Mouse (Mus musculus) gastrocnemius, postnatal 25 days (tissue): ENCODE measurements at regions not wholly inside any gene's neighbourhood (a gene's known extent, or its start where the extent isn't known, plus 50 kb on each side); places are given as distances from the start of the nearest gene placed in this dataset.

Experiments
- DNase-seq: peaks from one replicate; pipeline ENCODE4 v3.0.0; 2022

- no peak for DNase-seq
These were observed 424.0 kb downstream of the Ptprc start for GRCm38 (mm10) chr1:137751446-137751961.

GRCm38 (mm10) chr1:137750894-137751293 is 424.6 kb downstream of the Ptprc start:
- no peak for DNase-seq

GRCm38 (mm10) chr1:137746129-137746528 is 429.4 kb downstream of the Ptprc start:
- no peak for DNase-seq

- DNase-seq, result no peak
These were observed 437.2 kb downstream of the Ptprc start for GRCm38 (mm10) chr1:137738157-137738851.

DNA sequence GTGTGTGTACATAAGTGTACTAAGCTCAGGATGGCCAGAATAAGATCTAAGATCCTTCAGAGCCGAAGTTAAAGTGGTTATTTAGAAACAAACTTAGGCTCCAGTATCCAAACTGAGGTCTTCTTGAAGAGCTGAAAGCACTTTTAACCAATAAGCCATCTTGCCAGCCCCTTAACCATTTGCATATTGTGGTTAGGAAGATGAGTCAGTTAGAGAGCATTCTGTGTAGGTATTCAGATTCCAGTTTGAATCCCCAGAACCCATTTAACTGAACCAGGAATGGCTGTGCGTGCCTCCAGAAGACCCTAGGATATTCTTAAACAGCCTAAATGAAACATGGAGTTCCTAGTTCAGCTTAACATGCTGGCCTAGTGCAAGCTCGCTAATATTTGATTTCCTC is 471.6 kb downstream of the Ptprc start:
- no peak for DNase-seq

DNA sequence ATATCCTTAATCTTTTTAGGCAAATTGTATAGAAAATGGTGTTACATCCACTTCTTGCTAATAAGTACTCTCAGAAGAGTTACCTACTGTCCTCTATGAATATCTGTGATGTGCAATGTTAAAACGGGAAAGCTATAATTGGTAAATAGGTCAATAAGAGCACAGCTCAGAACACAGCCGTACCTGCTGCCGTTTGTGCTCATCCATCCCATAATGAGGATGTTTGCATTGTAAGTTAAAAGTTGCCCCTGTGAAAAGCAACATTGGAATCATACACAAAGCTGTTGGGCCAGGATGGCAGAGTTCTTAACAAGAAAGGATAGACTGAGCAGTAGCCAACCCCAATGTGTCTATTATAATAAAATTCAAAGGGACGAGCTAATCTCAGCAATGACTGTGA is 476.6 kb downstream of the Ptprc start:
- no peak for DNase-seq

DNA sequence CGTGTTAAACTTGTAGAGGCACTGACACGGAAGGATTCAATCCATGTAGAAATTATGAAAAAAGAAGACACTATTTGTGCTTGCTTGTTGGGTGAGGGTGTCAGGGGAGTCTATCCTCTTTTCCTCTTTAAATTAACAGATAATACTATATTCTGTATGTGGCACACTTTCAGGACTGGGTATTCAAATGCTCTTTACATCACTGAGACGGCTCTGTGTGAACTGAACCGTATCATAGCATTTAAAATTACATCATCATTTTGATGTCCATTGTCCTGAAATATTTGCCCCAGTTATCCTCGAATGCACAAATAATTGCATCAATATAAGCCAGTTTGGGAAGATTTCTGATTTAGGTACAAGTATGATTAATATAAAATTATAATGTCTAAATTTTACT is 478.2 kb downstream of the Ptprc start:
- DNase-seq, result no peak

- no peak for DNase-seq
These were observed 478.7 kb downstream of the Ptprc start for GRCm38 (mm10) chr1:137696796-137697195.

- DNase-seq, result no peak
These were observed 479.8 kb downstream of the Ptprc start for GRCm38 (mm10) chr1:137695751-137696150.

GRCm38 (mm10) chr1:137692525-137692924 is 483.0 kb downstream of the Ptprc start:
- DNase-seq, result no peak

GRCm38 (mm10) chr1:137690860-137691595 is 484.5 kb downstream of the Ptprc start:
- no peak for DNase-seq

DNA sequence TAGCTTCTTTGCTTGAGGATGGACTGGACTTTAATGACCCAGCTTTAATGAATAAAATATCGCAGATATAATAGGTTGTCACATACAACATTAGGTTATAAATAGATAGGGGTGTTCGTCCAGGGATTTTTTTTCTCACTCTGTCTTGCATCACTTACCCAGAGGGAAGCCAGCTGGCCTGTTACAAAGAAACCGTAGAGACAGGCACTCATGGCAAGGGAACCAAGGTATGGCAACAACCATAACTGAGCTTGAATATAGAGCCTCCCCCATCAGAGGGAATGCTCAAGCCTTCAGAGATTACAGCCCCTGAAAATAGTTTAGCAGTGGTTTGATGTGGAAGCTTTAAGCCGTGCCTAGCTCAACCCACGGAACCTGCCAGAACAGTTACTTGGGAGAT is 504.9 kb downstream of the Ptprc start:
- no peak for DNase-seq

DNA sequence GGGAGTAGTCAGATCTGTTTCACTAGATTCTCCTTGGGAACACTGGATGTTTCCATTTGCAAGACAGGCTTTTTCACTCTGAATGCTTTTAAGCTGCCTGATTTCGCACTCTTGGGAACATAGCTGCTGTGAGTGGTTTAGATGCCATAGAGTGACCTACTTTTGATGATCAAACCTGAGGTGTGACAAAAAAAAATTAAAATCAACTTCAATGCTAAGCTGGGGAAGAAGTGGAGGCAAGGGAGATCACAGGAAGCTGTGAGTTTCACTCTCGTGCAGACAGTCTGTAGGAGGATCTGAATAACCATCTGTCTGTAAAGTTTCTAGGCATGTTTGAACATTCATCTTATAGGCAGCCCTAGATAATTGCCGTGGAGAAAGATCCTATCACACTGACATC is 505.7 kb downstream of the Ptprc start:
- DNase-seq, result no peak

- DNase-seq, result no peak
These were observed 517.4 kb downstream of the Ptprc start for GRCm38 (mm10) chr1:137658141-137658540.

DNA sequence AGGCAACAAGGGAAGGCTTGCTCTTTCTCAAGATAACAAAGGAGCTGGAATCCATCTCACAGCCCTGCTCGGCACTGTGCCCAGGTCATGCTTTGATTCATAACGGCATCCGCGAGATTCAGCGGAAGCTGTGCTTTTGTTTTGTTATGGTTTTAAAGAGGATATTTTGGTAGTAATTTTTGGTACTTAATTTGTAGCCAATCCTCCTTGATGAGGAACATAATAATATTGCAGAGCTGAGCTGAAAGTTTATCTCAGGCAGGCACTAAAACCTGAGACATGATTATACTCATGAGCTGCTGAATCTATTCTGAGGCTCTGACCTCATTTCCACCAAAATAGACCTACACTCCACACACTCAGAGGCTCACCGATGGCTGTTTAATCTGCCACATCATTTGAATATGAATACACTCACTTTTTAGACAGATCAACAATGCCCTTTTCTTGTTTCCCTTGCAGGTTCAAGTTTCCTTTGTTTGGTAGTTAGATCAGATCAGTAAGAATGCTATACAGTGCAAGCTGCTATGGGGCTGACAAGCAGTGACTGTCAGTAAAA is 518.5 kb downstream of the Ptprc start:
- peak; percentile 13 for DNase-seq

- no peak for DNase-seq
These were observed 521.3 kb downstream of the Ptprc start for GRCm38 (mm10) chr1:137654171-137654570.

DNA sequence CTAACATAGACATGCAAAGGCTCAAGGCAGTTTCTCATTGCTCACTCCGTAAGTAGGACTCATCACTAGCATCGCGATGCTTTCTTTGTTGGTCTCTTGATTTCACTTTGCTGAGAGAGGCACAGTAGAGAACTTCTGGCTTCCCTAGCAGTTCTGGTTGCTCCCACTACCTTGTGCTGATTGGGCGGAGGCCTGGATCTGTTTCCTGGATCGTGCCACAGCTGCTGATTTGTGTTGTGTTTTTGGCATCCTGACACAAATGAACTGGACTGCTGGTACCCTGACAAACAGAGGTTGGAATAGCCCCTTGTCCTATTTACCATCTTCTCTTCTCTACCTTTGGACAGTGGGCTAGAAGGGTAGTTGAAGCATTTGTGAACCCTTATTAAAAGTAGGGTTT is 522.0 kb downstream of the Ptprc start:
- no peak for DNase-seq

DNA sequence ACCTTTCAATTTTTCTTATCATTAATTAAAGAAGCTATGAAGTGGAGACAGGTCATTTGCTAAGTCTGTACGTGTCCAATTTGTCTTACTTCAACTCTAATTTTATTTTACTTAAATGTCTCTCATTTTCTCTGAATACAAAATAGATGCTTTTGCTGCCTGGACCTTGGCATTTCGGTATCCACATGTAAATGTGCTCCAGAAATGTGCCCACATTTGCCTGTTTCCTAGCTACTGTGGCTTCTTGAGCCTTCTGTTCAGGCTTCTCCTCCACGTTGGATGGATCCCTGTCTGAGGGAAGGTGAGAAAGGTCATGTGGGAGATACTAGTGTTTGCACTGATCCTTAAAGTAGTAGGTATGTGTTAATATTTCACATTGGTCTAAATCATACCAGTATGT is 524.9 kb downstream of the Ptprc start:
- DNase-seq, result no peak

DNA sequence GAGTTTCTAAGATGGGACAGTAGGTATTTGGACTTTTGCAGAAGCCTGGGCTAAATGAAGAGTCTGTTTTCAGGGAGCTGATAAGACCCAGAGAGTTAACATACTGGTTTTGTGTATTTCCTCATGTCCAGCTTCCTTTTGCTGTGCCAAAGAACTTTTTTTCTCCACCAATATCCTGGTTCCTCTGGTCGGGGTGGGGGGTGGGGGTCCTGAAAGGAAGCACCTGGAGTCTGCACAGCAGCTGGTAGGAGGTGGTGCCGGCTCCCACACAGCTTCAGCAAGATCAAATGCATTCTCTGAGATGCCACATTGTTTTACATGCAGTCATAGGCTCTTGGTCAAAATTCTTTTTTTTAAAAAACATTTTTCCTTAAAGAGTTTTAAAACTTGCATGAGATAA is 525.4 kb downstream of the Ptprc start:
- DNase-seq, result no peak

DNA sequence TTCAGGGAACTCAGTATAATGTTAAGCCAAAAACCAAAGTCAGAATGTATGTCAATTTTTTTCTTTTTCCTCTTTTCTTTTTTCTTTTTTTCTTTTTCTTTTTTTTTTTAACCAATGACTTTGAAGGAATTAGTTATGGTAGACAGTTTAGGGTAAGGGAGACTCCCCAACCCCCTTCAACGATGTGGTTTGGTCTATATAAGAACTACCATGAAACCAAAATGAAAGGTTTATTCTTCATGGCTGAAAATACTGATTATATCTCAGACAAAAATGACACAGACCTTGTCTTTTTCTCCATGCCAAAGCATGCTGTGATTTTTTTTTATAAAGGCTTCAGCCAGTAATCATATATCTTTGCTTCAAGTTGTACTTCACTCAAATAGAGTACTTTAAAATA is 526.7 kb downstream of the Ptprc start:
- no peak for DNase-seq

DNA sequence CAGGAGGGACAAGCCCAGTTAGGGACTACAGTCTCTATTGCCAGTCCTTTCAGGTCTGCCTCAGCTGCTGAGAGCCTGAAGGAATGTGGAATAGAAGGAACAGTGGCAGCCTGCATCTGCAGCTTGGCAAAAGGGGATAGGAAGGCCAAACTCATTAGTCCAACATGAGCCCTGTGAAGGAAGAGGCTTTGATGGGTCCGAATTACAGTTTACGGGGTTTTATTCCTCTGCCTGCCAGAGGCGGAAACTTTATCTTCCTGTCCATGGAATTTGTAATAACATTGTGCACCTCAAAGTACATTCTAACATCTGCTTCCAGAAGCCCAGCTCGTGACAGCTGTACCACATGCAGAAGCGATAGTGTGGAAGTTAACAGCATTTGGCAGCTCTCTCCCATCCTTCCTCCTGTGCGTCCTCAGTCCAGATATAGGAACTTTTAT is 530.9 kb downstream of the Ptprc start:
- peak; percentile 14 for DNase-seq

GRCm38 (mm10) chr1:137643508-137643907 is 532.0 kb downstream of the Ptprc start:
- DNase-seq, result no peak

GRCm38 (mm10) chr1:137640848-137641247 is 534.7 kb downstream of the Ptprc start:
- DNase-seq, result no peak
